Mouse (Mus musculus) T-helper 1 cell (primary cell): ENCODE data around the gene Cd300ld5.
"Not testable (repeated sequence)": the region's sequence is repeated elsewhere in the genome, so short reads cannot be mapped to it uniquely, and the experiment has no call there.

ENCODE experiments used
- in situ Hi-C: fragments of 300-600 bp; cut with MboI, MseI; formaldehyde crosslinking; loops from one replicate; pipeline ENCODE4 v1.15.1; 2025; ENCODE audit warnings: high pct_unique_total_duplicates

Cd300ld5 gene

DNA sequence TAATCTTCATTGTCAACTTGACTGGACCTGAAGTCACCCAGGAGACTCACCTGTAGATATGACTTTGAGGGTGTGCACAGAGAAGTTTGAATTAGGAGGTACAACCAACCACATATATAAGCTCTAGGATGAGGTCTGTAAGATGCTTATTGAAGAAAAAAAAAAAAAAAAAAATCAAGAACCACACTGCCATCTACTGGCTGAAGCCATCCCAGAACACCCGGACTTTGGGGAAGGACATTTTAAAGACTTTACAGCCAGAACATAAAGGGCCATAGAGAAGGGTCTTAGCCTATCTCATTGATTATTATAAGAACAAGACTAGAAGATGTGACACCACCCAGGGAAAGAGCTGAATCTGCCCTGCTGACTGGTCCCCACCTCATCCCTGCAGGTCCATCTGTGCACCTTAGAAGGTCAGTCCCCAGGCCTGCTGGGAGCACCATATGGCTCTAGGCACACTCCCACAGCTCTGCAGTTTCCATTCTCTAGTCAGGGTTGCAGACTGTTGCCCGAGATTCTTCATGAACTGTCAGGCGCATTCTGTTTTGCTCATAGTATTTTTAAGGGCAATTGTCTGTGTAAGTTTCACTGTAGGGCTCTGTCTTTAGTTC is 11.8 kb upstream of the Cd300ld5 start:
- in situ Hi-C loops = loop anchor here (5.0 kb wide), 1 partner anchor 47 kb away; the partner anchor contains the start of gene Cd300c2

DNA sequence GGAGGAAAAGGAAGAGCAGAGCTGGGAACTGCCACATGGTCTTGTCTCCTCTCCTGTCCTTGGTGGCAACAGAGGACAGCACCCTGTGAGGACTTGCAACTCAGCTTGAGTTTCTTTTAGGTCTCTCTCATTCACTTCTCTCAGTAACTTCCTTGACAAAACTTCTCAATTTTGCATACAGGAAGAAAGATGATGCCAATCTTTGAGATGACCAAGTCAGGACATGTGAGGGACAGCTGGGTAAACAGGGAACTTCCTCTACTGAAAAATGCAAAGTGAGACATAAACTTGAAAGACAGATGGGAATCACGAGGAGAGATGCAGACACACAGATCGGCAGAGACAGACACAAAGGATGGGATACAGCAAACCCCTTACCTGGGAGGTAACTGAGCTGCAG is 10.7 kb upstream of the Cd300ld5 start, which contains the start of gene Cd300ld3:
Gene Cd300ld3, minus strand, starts transcription at position 151 of the 400 bp plus-strand sequence.
- in situ Hi-C loops = loop anchor here (5.0 kb wide), 1 partner anchor 46 kb away; the partner anchor contains the start of gene Cd300c2

DNA sequence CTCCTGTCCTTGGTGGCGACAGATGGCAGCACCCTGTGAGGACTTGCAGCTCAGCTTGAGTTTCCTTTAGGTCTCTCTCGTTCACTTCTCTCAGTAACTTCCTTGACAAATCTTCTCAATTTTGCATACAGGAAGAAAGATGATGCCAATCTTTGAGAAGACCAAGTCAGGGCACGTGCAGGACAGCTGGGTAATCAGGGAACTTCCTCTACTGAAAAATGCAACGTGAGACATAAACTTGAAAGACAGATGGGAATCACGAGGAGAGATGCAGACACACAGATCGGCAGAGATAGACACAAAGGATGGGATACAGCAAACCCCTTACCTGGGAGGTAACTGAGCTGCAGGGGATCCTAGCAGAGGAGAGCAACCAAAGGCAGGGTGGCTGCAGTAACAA is 10.7 kb downstream of the Cd300ld5 start, which contains the start of gene Cd300ld4:
Gene Cd300ld4, minus strand, starts transcription at position 101 of the 400 bp plus-strand sequence.
- in situ Hi-C loops = not testable (repeated sequence)

DNA sequence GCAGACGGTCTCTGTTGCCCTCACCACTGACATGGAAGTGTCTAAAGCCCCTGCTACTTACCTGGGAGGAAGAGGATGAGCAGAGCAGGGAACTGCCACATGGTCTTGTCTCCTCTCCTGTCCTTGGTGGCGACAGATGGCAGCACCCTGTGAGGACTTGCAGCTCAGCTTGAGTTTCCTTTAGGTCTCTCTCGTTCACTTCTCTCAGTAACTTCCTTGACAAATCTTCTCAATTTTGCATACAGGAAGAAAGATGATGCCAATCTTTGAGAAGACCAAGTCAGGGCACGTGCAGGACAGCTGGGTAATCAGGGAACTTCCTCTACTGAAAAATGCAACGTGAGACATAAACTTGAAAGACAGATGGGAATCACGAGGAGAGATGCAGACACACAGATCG is 21.5 kb downstream of the Cd300ld5 start, which contains the start of gene Cd300ld2:
Gene Cd300ld2, minus strand, starts transcription at position 101 of the 400 bp plus-strand sequence.
- in situ Hi-C loops = not testable (repeated sequence)

DNA sequence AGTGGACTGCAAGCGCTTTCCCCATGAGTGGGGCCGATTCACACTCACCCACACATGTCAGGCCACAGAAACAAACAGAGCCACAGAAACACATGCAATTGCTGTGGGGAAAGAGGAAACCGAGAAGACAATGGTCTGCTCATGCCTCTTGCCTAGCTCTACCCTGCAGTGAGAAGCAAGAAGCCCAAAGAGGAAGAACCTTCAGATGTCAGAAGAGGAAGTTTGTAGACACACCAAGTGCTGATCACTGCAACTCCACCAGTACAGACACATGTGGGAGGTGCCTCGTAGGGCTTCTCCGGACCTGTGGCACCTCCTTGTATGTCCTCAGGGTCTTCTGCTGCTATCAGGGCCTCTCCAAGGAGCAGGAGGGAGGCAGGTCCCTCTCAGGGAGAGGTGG is 33.5 kb downstream of the Cd300ld5 start:
- in situ Hi-C loops = loop anchor here (5.0 kb wide), 1 partner anchor 43 kb away; the partner anchor contains the start of gene Cd300ld3

DNA sequence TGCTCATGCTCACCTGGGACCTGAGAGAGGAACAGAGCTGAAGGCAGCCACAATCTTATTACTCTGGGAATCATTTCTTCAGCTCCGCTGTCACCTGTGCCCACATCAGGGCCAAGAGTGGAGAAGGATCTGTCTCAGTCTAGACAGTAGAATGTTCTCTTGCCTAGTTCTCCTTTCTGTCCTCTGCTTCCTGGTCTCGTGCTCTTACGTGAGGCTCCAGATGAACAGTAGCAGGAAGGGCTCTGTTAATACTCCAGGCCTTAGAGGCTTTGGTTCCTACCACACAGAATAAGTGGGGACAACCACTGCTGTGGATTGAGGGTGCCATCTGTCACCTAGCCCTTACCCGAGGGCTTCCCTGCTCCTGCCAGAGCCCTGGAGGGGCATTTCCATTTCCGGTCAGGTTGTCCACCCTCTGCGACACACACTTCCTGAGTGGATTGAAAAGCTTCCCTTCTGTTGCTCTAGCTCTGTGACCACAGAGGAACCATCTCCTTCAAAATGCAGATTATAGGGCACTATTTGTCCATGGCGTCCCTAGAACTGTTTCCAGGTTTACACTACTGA is 36.0 kb downstream of the Cd300ld5 start, which contains the start of gene Cd300c2:
Gene Cd300c2, minus strand, starts transcription at position 407 of the 567 bp plus-strand sequence.
- in situ Hi-C loops = loop anchor here (5.0 kb wide), 1 partner anchor 46 kb away; the partner anchor contains the start of gene Cd300ld3

DNA sequence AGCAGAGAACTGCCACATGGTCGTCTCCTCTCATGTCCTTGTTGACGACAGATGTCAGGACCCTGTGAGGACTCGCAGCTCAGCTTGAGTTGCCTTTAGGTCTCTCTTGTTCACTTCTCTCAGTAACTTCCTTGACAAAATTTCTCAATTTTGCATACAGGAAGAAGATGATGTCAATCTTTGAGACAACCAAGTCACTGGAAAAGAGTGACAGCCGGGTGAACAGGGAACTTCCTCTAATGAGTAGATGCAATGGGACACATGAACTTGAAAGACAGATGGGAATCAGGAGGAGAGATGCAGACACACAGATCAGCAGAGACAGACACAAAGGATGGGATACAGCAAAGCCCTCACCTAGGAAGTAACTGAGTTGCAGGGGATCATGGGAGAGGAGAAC is 47.8 kb downstream of the Cd300ld5 start, which contains the start of gene Cd300ld:
Gene Cd300ld, minus strand, starts transcription at position 130 of the 400 bp plus-strand sequence.
- in situ Hi-C loops = loop anchor here (10.0 kb wide), 1 partner anchor 45 kb away; the partner anchor contains the start of gene Cd300ld5

DNA sequence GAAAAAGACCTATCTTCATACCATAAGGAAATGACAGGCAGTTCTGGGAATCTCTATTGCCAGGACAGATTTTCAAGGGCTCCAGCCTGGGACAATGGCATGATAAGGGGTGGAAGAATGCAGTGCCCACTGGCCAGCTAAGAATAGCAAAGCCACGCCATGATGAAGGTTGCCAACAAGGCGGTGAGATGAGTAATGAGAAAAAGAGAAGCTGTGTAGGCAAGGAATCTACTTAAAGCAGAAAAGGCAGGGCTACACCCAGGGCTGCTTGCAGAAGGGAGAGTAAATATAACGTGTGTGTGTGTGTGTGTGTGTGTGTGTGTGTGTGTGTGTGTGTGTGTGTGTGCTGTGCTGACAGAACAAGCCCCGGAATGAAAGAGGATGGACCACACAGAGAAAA is 55.7 kb downstream of the Cd300ld5 start:
- in situ Hi-C loops = loop anchor here (10.0 kb wide), 1 partner anchor 53 kb away; the partner anchor contains the start of gene Cd300ld5
